ENCODE assay signal across 8 mouse cellular contexts in the genomic region with DNA sequence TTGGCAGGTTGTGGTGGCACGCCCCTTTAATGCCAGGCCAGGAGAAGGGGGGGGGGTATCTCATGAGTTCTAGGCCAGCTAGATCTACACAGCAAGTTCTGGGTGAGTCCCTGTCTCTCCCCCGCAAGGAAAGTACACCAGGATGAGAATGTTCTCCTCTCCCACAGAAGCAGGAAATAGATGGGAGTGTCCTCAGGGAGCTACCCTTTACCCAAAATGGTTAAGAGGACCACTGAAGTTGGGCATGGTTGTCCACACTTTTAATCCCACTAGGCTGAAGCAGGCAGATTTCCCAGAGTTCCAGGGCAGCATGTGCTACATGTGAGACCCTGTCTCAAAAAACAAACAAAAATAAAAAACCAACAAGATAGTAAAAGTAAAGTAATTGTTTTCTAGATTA. TPM values are rescaled to one million over a fixed set of nuclear protein-coding genes. Genes with fewer than 3 reads are reported as not detected.
A peak's percentile ranks its signal among the peaks of the same experiment; 100 is the strongest.
DNase-seq lines count a peak whose midpoint lies in the region; ATAC-seq and TF ChIP-seq lines count a peak whose summit lies in the region.

No protein-coding gene starts in this region.

- no peak overlapping the region for H3K4me2 ChIP-seq in embryonic facial prominence, embryonic 12.5 days (replicated peaks)
- H3K4me2 ChIP-seq in hindbrain, embryonic 12.5 days (replicated peaks), result peak overlapping the region; percentile 68; the same call in 1 of the 2 replicates
- peak overlapping the region; percentile 48 for H3K4me2 ChIP-seq in midbrain, embryonic 12.5 days (replicated peaks)

- no peak for DNase-seq in left cerebral cortex, adult 2 months (ENCODE audit: extremely low spot score in 1 of 2, low spot score in 2 of 2)
- DNase-seq in left cerebral cortex, postnatal 36 days (ENCODE audit: low spot score in 2 of 2), result no peak
- DNase-seq in right cerebral cortex, postnatal 25 days, result no peak
- no peak for DNase-seq in c-Kit-positive CD71-positive TER-119-positive erythroid progenitor cells, embryonic 14.5 days (ENCODE audit: low spot score)
- DNase-seq in adrenal gland, postnatal 4 days (ENCODE audit: low spot score in 2 of 2), result no peak

- intact Hi-C loops in left cerebral cortex, adult 2 months (cut with DNase I), result no loop called here
- intact Hi-C loops in left cerebral cortex, postnatal 36 days (cut with DNase I), result no loop called here

- H3K9me3 ChIP-seq in embryonic facial prominence, embryonic 12.5 days, result no peaks in the 10 kb centered on the region
- no peaks in the 10 kb centered on the region for H3K9me3 ChIP-seq in hindbrain, embryonic 12.5 days (replicated peaks)
- H3K9me3 ChIP-seq in midbrain, embryonic 12.5 days, result no peaks in the 10 kb centered on the region

- peaks cover 8% of the 10 kb centered on the region for H3K4me1 ChIP-seq in embryonic facial prominence, embryonic 12.5 days
- H3K4me1 ChIP-seq in hindbrain, embryonic 12.5 days, result peaks cover 17% of the 10 kb centered on the region
- H3K4me1 ChIP-seq in midbrain, embryonic 12.5 days, result peaks cover 8% of the 10 kb centered on the region

- H3K4me3 ChIP-seq in left cerebral cortex, adult 2 months, result peak overlapping the region; percentile 72; the same call in 1 of the 2 replicates
- H3K4me3 ChIP-seq in embryonic facial prominence, embryonic 12.5 days, result peak overlapping the region; percentile 75; the same call in 1 of the 2 replicates
- no peak overlapping the region for H3K4me3 ChIP-seq in hindbrain, embryonic 12.5 days
- no peak overlapping the region for H3K4me3 ChIP-seq in midbrain, embryonic 12.5 days

- H3K9ac ChIP-seq in embryonic facial prominence, embryonic 12.5 days, result no peak overlapping the region
- H3K9ac ChIP-seq in hindbrain, embryonic 12.5 days, result no peak overlapping the region
- H3K9ac ChIP-seq in midbrain, embryonic 12.5 days (replicated peaks), result no peak overlapping the region

- H3K36me3 ChIP-seq in embryonic facial prominence, embryonic 12.5 days, result no peaks in the 10 kb centered on the region
- no peaks in the 10 kb centered on the region for H3K36me3 ChIP-seq in hindbrain, embryonic 12.5 days
- no peaks in the 10 kb centered on the region for H3K36me3 ChIP-seq in midbrain, embryonic 12.5 days

- peak overlapping the region; percentile 99 for H3K27ac ChIP-seq in left cerebral cortex, adult 2 months
- H3K27ac ChIP-seq in embryonic facial prominence, embryonic 12.5 days, result peak overlapping the region; percentile 97; the same call in 1 of the 2 replicates
- no peak overlapping the region for H3K27ac ChIP-seq in hindbrain, embryonic 12.5 days
- H3K27ac ChIP-seq in midbrain, embryonic 12.5 days (replicated peaks), result no peak overlapping the region

- no peak for TF ChIP-seq CTCF in left cerebral cortex, adult 2 months (IDR thresholded peaks at IDR 0.05)

- 92% methylated on average over 2 of the region's 2 CpGs for WGBS in embryonic facial prominence, embryonic 12.5 days
- WGBS in hindbrain, embryonic 12.5 days, result 90% methylated on average over 2 of the region's 2 CpGs
- 97% methylated on average over 2 of the region's 2 CpGs for WGBS in midbrain, embryonic 12.5 days

- no peak for ATAC-seq in embryonic facial prominence, embryonic 12.5 days (ENCODE audit: insufficient number of reproducible peaks, insufficient read depth, low FRiP score, low TSS enrichment)
- ATAC-seq in hindbrain, embryonic 12.5 days (ENCODE audit: low FRiP score), result no peak
- no peak for ATAC-seq in midbrain, embryonic 12.5 days (ENCODE audit: low FRiP score, low read depth)

- no peaks in the 10 kb centered on the region for H3K27me3 ChIP-seq in embryonic facial prominence, embryonic 12.5 days
- no peaks in the 10 kb centered on the region for H3K27me3 ChIP-seq in hindbrain, embryonic 12.5 days
- no peaks in the 10 kb centered on the region for H3K27me3 ChIP-seq in midbrain, embryonic 12.5 days

RNA-seq across cellular contexts. Expression of gene Csde1, which starts 0.8 kb away (rescaled TPM):
- total RNA-seq in left cerebral cortex, adult 2 months (2021), result 100 to 1,000 TPM; 216 to 245 TPM
- total RNA-seq in left cerebral cortex, postnatal 36 days (2021), result 100 to 1,000 TPM; 233 to 247 TPM
- polyA plus RNA-seq in embryonic facial prominence, embryonic 12.5 days (2016; fragmentation: Nextera tagmentation; extraction: Ambion mirVana), result 422 and 461 TPM in 2 replicates
- polyA plus RNA-seq in hindbrain, embryonic 12.5 days (2016; fragmentation: Nextera tagmentation; extraction: Ambion mirVana), result 499 and 526 TPM in 2 replicates
- 493 and 530 TPM in 2 replicates for polyA plus RNA-seq in midbrain, embryonic 12.5 days (2016; fragmentation: Nextera tagmentation; extraction: Ambion mirVana)
- total RNA-seq in adrenal gland, postnatal 4 days (2021), result 100 to 1,000 TPM; 337 to 354 TPM

RNA-seq across cellular contexts. Expression of gene Sike1, which starts 24.0 kb away (rescaled TPM):
- total RNA-seq in left cerebral cortex, adult 2 months (2021), result 10 to 100 TPM; 69.9 to 78.3 TPM
- 10 to 100 TPM; 60.9 to 72.9 TPM for total RNA-seq in left cerebral cortex, postnatal 36 days (2021)
- polyA plus RNA-seq in embryonic facial prominence, embryonic 12.5 days (2016; fragmentation: Nextera tagmentation; extraction: Ambion mirVana), result 53.3 and 58.7 TPM in 2 replicates
- polyA plus RNA-seq in hindbrain, embryonic 12.5 days (2016; fragmentation: Nextera tagmentation; extraction: Ambion mirVana), result 71.7 and 89.3 TPM in 2 replicates
- polyA plus RNA-seq in midbrain, embryonic 12.5 days (2016; fragmentation: Nextera tagmentation; extraction: Ambion mirVana), result 80.1 and 86.1 TPM in 2 replicates
- total RNA-seq in adrenal gland, postnatal 4 days (2021), result 100 to 1,000 TPM in 1 of 2 experiments, 10 to 100 TPM in 1; 96.7 to 105 TPM

RNA-seq across cellular contexts. Expression of gene Nras, which starts 38.6 kb away (rescaled TPM):
- 10 to 100 TPM; 60.0 to 69.0 TPM for total RNA-seq in left cerebral cortex, adult 2 months (2021)
- 10 to 100 TPM; 68.0 to 83.4 TPM for total RNA-seq in left cerebral cortex, postnatal 36 days (2021)
- 105 and 107 TPM in 2 replicates for polyA plus RNA-seq in embryonic facial prominence, embryonic 12.5 days (2016; fragmentation: Nextera tagmentation; extraction: Ambion mirVana)
- 124 and 127 TPM in 2 replicates for polyA plus RNA-seq in hindbrain, embryonic 12.5 days (2016; fragmentation: Nextera tagmentation; extraction: Ambion mirVana)
- 141 and 150 TPM in 2 replicates for polyA plus RNA-seq in midbrain, embryonic 12.5 days (2016; fragmentation: Nextera tagmentation; extraction: Ambion mirVana)
- total RNA-seq in adrenal gland, postnatal 4 days (2021), result 100 to 1,000 TPM; 105 to 109 TPM

RNA-seq across cellular contexts. Expression of gene Ampd1, which starts 54.4 kb away (rescaled TPM):
- not detected for total RNA-seq in left cerebral cortex, adult 2 months (2021)
- total RNA-seq in left cerebral cortex, postnatal 36 days (2021), result not detected
- 0.36 and 0.65 TPM in 2 replicates for polyA plus RNA-seq in embryonic facial prominence, embryonic 12.5 days (2016; fragmentation: Nextera tagmentation; extraction: Ambion mirVana)
- polyA plus RNA-seq in hindbrain, embryonic 12.5 days (2016; fragmentation: Nextera tagmentation; extraction: Ambion mirVana), result 0.48 TPM in 1 of 2 replicates, not detected in the other
- 0.16 and 0.18 TPM in 2 replicates for polyA plus RNA-seq in midbrain, embryonic 12.5 days (2016; fragmentation: Nextera tagmentation; extraction: Ambion mirVana)
- total RNA-seq in adrenal gland, postnatal 4 days (2021), result 1 to 10 TPM; 3.4 to 7.6 TPM

RNA-seq across cellular contexts. Expression of gene Nr1h5, which starts 55.5 kb away (rescaled TPM):
- total RNA-seq in left cerebral cortex, adult 2 months (2021), result not detected
- not detected for total RNA-seq in left cerebral cortex, postnatal 36 days (2021)
- polyA plus RNA-seq in embryonic facial prominence, embryonic 12.5 days (2016; fragmentation: Nextera tagmentation; extraction: Ambion mirVana), result 0.14 TPM in 1 of 2 replicates, not detected in the other
- polyA plus RNA-seq in hindbrain, embryonic 12.5 days (2016; fragmentation: Nextera tagmentation; extraction: Ambion mirVana), result not detected in 2 replicates
- polyA plus RNA-seq in midbrain, embryonic 12.5 days (2016; fragmentation: Nextera tagmentation; extraction: Ambion mirVana), result 0.15 TPM in 1 of 2 replicates, not detected in the other
- under 1 TPM in 1 of 2 experiments, not detected in 1; 0.48 TPM for total RNA-seq in adrenal gland, postnatal 4 days (2021)

Comparison
In these comparisons a context has a peak if more than half of its experiments do, and no peak if none do; other contexts are left out.
1. H3K27ac ChIP-seq: peak in left cerebral cortex, adult 2 months (single experiment) and embryonic facial prominence, embryonic 12.5 days (single experiment); none in hindbrain, embryonic 12.5 days (single experiment) and midbrain, embryonic 12.5 days (single experiment).
2. H3K4me3 ChIP-seq: peak in left cerebral cortex, adult 2 months (single experiment) and embryonic facial prominence, embryonic 12.5 days (single experiment); none in hindbrain, embryonic 12.5 days (single experiment) and midbrain, embryonic 12.5 days (single experiment).